Mouse (Mus musculus) embryonic fibroblast, embryonic 13.5 days (primary cell): ENCODE results near the gene Zfp182. TPM values are rescaled to one million over a fixed set of nuclear protein-coding genes. Genes with fewer than 3 reads are reported as not detected.
A peak's percentile ranks its signal among the peaks of the same experiment; 100 is the strongest.

Source experiments
- H3K27ac ChIP-seq: 2 replicates; pipeline ENCODE4 v1.5.1; 2012; ENCODE audit warnings: low read length, control low read depth, inconsistent platforms; ENCODE audit not compliant: insufficient read depth
- H3K4me1 ChIP-seq: 2 replicates; pipeline ENCODE4 v1.6.1; 2011; ENCODE audit warnings: low read length; ENCODE audit not compliant: control insufficient read depth, insufficient read depth
- H3K4me3 ChIP-seq: 2 replicates; pipeline ENCODE4 v1.5.1; 2011; ENCODE audit warnings: mild to moderate bottlenecking, control low read depth, low read length; ENCODE audit not compliant: insufficient read depth
- CTCF ChIP-seq: IDR thresholded peaks from 2 replicates; pipeline ENCODE4 v1.5.1; 2011; ENCODE audit warnings: mild to moderate bottlenecking, control low read depth, low read length, moderate library complexity, borderline replicate concordance; ENCODE audit not compliant: insufficient read depth
- POLR2A ChIP-seq: IDR thresholded peaks from 2 replicates; pipeline ENCODE4 v1.6.1; 2011; ENCODE audit warnings: low read depth, mild to moderate bottlenecking, control low read depth, low read length, moderate library complexity
- polyA plus RNA-seq: library from polyadenylated mRNA; stranded (reverse); fragments of >200 nt; gene quantifications from 2 replicates; pipeline ENCODE4 v1.2.4, GENCODE M21; 2011; ENCODE audit warnings: low read depth; ENCODE audit not compliant: missing spikeins, insufficient read length

Gene Zfp182
- 9.7 and 14.0 TPM in 2 replicates for polyA plus RNA-seq

DNA sequence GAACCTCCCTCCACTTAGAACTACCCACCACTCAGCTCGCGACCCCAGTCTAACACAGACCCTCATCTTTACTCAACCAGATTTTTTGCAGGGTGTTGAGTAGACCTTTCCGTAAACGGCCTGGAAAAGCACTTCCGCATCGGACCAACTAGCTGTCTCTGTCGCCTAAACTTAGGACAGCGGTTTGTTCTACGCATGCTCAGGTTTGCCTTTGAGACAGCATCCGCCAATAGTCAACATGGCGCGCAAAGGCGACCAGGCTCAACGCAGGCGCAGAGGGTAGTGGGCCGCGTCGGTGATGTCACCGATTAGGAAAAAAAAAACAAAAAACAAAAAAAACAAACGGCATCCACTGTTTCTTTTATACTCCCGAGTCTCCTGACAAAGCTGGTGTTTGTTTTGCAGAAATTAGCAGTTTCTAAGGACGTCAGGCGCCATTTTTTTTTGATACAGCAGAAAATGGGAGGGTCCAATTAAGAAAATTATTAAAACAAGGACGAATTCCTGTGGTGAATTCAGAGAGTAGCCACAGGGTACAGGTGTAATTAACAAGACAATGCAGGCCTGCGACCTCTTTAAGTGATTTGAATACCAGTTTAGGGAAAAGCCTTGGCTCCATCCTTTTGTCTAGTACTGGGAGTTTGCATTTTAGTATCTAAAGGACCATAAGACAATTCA is at the start of gene Zfp182:
Gene Zfp182, minus strand, starts transcription at position 451 of the 678 bp plus-strand sequence.
- Histone ChIP-seq H3K4me3 (peak within 1 kb of the TSS; percentile 71), H3K4me1 (no peaks in the 10 kb centered on the region), H3K27ac (no peak within 1 kb of the TSS)
- TF ChIP-seq CTCF (no peak), POLR2A (peak; percentile 65)

- Histone ChIP-seq H3K4me3 (peak overlapping the region; percentile 70), H3K27ac (peak overlapping the region; percentile 98), H3K4me1 (no peaks in the 10 kb centered on the region)
- TF ChIP-seq CTCF: no peak
- peak; percentile 44; the same call in 1 of the 2 replicates for TF ChIP-seq POLR2A
Observed at GRCm38 (mm10) chrX:21089867-21090239, 27.7 kb upstream of the Zfp182 start.

DNA sequence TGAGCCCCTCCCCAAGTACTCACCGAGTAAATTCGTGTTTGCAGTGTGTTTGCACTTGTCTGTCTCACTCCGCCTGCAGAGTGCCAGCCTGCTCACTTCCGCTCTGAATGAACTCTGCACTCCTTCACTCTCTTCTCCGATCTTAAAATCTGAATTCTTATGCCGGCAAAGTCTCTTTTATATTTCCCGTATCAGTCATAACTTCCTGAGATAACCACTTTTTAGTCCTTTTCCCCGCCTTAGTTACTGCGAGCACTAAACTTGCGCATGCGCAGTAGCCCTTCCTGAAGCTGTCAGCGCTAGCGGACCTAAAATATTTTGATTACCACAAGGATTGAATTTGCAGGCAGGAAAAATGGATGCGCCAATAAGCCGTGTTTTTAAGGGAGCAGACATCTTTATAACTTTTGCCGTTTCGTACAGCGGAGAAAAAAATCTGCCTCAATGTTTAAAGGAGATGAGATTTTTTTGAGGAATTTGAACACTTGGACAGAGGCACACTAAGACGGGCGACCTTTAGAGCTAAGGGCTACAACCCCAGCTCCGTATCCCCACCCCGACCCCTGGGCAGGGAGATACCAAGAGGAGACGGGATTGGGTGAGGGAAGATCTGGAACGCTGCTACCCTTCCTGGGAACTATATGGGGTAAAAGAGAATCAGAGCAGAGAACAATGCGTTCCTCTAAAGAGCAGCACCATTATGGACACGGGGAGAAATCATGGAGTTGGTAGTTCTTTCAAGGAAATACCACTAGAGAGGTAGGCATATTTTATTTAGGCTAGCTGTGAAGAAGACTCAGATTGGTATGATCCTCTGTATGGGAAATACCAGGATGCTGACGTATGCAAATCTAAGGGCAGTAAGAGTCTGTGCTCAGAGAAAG is 27.1 kb upstream of the Zfp182 start, which contains the start of gene Zfp300:
Gene Zfp300, minus strand, starts transcription at position 545 of the 884 bp plus-strand sequence.
- Histone ChIP-seq H3K4me1 (no peaks in the 10 kb centered on the region), H3K27ac (peak within 1 kb of the TSS; percentile 98), H3K4me3 (peak within 1 kb of the TSS; percentile 70)
- TF ChIP-seq POLR2A: peak; percentile 21
- no peak for TF ChIP-seq CTCF

GRCm38 (mm10) chrX:21088645-21088982 is 26.5 kb upstream of the Zfp182 start:
- peak overlapping the region; percentile 98 for H3K27ac ChIP-seq
- H3K4me1 ChIP-seq: no peaks in the 10 kb centered on the region
- H3K4me3 ChIP-seq: peak overlapping the region; percentile 70
- TF ChIP-seq CTCF (no peak), POLR2A (no peak)

- H3K4me3 ChIP-seq: no peak within 1 kb of the TSS
- TF ChIP-seq POLR2A (no peak), CTCF (no peak)
- no peak within 1 kb of the TSS for H3K27ac ChIP-seq
- H3K4me1 ChIP-seq: no peaks in the 10 kb centered on the region
Observed at GRCm38 (mm10) chrX:21068106-21068505, 6.0 kb upstream of the Zfp182 start, which contains the start of gene Spaca5. Gene Spaca5, plus strand, starts transcription at chrX:21068406.

- Histone ChIP-seq H3K4me3 (no peak overlapping the region), H3K27ac (no peak overlapping the region), H3K4me1 (no peaks in the 10 kb centered on the region)
- TF ChIP-seq POLR2A (no peak), CTCF (no peak)
Observed at GRCm38 (mm10) chrX:21062544-21062890, 401 bp upstream of the Zfp182 start.

- H3K4me1 ChIP-seq: no peaks in the 10 kb centered on the region
- peak overlapping the region; percentile 71 for H3K4me3 ChIP-seq
- TF ChIP-seq POLR2A: no peak
- no peak for TF ChIP-seq CTCF
- H3K27ac ChIP-seq: no peak overlapping the region
Observed at GRCm38 (mm10) chrX:21061460-21061859, 656 bp downstream of the Zfp182 start.

DNA sequence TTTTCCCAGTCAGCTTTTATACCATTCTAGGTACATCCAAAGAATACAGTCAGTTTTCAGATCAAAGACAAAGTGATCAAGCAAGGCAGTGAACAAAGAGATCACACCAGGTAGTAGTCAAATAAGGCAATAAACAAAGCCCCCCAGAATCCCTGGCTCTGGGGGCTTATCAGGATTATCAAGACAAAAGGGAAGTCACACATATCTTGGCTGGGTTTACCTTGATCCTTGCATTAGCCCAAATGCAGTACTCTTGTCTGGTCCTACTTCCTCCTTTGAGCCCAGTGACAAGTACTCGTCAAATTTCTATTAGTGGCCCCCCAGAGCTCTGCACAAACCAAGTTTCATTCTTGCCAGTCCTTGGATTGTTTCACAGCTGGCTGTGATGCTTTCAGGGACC is 81.2 kb downstream of the Zfp182 start:
- TF ChIP-seq POLR2A (no peak), CTCF (no peak)
- Histone ChIP-seq H3K4me3 (no peak overlapping the region), H3K4me1 (no peaks in the 10 kb centered on the region)

More for the DNA sequence above, 81.2 kb downstream of the Zfp182 start:
- H3K27ac ChIP-seq: no peak overlapping the region

Other genes with a start within 250 kb of the Zfp182 start
- gene Timp1, start 192.2 kb downstream of the Zfp182 start, polyA plus RNA-seq: 739 and 1,331 TPM in 2 replicates
- gene Syn1, start 141.3 kb downstream of the Zfp182 start, polyA plus RNA-seq: 2.0 and 4.4 TPM in 2 replicates
- gene Cfp, start 130.8 kb downstream of the Zfp182 start, polyA plus RNA-seq: 3.5 and 5.1 TPM in 2 replicates
- 20.7 and 23.9 TPM in 2 replicates for gene Elk1, start 111.7 kb downstream of the Zfp182 start, polyA plus RNA-seq
- gene Uxt, start 100.3 kb downstream of the Zfp182 start, polyA plus RNA-seq: 27.6 and 29.6 TPM in 2 replicates
- not detected in 2 replicates for gene Spaca5, start 6.1 kb upstream of the Zfp182 start, polyA plus RNA-seq
- gene Zfp300, start 27.2 kb upstream of the Zfp182 start, polyA plus RNA-seq: 1.3 and 1.6 TPM in 2 replicates
- gene Ssxa1, start 53.5 kb upstream of the Zfp182 start, polyA plus RNA-seq: not detected in 2 replicates
- not detected in 2 replicates for gene Gm21876, start 113.3 kb upstream of the Zfp182 start, polyA plus RNA-seq